In genomic region chr1:58374266-58374665, GRCm38 (mm10) we compare ENCODE assay signal across 5 mouse cellular contexts. TPM values are rescaled to one million over a fixed set of nuclear protein-coding genes. Genes with fewer than 3 reads are reported as not detected.
DNase-seq lines count a peak whose midpoint lies in the region.

No protein-coding gene starts in this region.

- DNase-seq in 3T3-L1 (ENCODE audit: low read depth, low spot score) = peak; percentile 63
- peak; percentile 59 to 70 for DNase-seq in adrenal gland, adult (ENCODE audit: inconsistent age in 2 of 2, low spot score in 1 of 2)
- peak; percentile 18 for DNase-seq in adrenal gland, postnatal 14 days
- peak; percentile 29 for DNase-seq in heart, adult 11 months
- peak; percentile 69 for DNase-seq in ovary, adult 18-20 months (ENCODE audit: low spot score)

RNA-seq across cellular contexts. Expression of gene Bzw1, which starts 18.4 kb away (rescaled TPM):
- total RNA-seq in adrenal gland, postnatal 14 days (2021) = 180 and 184 TPM in 2 replicates

RNA-seq across cellular contexts. Expression of gene Clk1, which starts 49.6 kb away (rescaled TPM):
- 167 and 176 TPM in 2 replicates for total RNA-seq in adrenal gland, postnatal 14 days (2021)

Comparison
In these comparisons a context has a peak if more than half of its experiments do, and no peak if none do; other contexts are left out.
1. Peak in every context shown above with its lines: DNase-seq.
2. DNase-seq: peak in every context shown above with its lines; median percentile 69 in ovary, adult 18-20 months; 64 in adrenal gland, adult; 63 in 3T3-L1; 29 in heart, adult 11 months; 18 in adrenal gland, postnatal 14 days.